Mouse (Mus musculus) heart, embryonic 14.5 days (tissue): ENCODE results near the gene Tmem156. TPM values are rescaled to one million over a fixed set of nuclear protein-coding genes. Genes with fewer than 3 reads are reported as not detected.
A peak's percentile ranks its signal among the peaks of the same experiment; 100 is the strongest.

Experiments used
- ATAC-seq: fragments of 200-750 bp; cut with Nextera tagmentation; 2 replicates; pipeline ENCODE4 v1.8.0; 2017; ENCODE audit warnings: low read depth, moderate TSS enrichment; ENCODE audit not compliant: insufficient number of reproducible peaks, insufficient read depth, low FRiP score
- H3K27ac ChIP-seq, 2 experiments: fragments of 200-500 bp in 1 of 2; fragments of 300-500 bp in 1 of 2; sonication (generic) in 1 of 2; replicated peaks in 1 of 2; 2 replicates each; pipeline ENCODE4 v1.5.1; 2012 to 2014; ENCODE audit warnings: low read depth in 2 of 2, low read length in 2 of 2, control low read depth in 1 of 2, mild to moderate bottlenecking in 1 of 2, mixed read lengths in 1 of 2; ENCODE audit not compliant: control insufficient read depth in 1 of 2, insufficient read depth in 1 of 2
- H3K27me3 ChIP-seq: fragments of 300-500 bp; sonication (generic); 2 replicates; pipeline ENCODE4 v1.6.1; 2014; ENCODE audit warnings: mild to moderate bottlenecking, low read length, control low read depth; ENCODE audit not compliant: control insufficient read depth, insufficient read depth
- H3K36me3 ChIP-seq: fragments of 300-500 bp; sonication (generic); 2 replicates; pipeline ENCODE4 v1.6.1; 2014; ENCODE audit warnings: mild to moderate bottlenecking, control low read depth, low read length, mixed read lengths; ENCODE audit not compliant: control insufficient read depth, insufficient read depth
- H3K4me1 ChIP-seq, 2 experiments: fragments of 200-500 bp in 1 of 2; fragments of 300-500 bp in 1 of 2; sonication (generic) in 1 of 2; 2 replicates each; pipeline ENCODE4 v1.6.1; 2012 to 2014; ENCODE audit warnings: low read length in 2 of 2, control low read depth in 1 of 2, mixed read lengths in 1 of 2; ENCODE audit not compliant: control insufficient read depth in 2 of 2, insufficient read depth in 2 of 2
- H3K4me2 ChIP-seq: fragments of 300-500 bp; sonication (generic); 2 replicates; pipeline ENCODE4 v1.6.1; 2014; ENCODE audit warnings: mild to moderate bottlenecking, low read length
- H3K4me3 ChIP-seq, 2 experiments: fragments of 200-500 bp in 1 of 2; fragments of 300-500 bp in 1 of 2; sonication (generic) in 1 of 2; 2 replicates each; pipeline ENCODE4 v1.5.1; 2012 to 2014; ENCODE audit warnings: low read length in 2 of 2, mild to moderate bottlenecking in 2 of 2, control low read depth in 1 of 2, low read depth in 1 of 2, moderate library complexity in 1 of 2; ENCODE audit not compliant: control insufficient read depth in 1 of 2, insufficient read depth in 1 of 2
- H3K9ac ChIP-seq: fragments of 300-500 bp; sonication (generic); 2 replicates; pipeline ENCODE4 v1.6.1; 2014; ENCODE audit warnings: mild to moderate bottlenecking, low read length
- H3K9me3 ChIP-seq: fragments of 300-500 bp; sonication (generic); 2 replicates; pipeline ENCODE4 v1.6.1; 2016; ENCODE audit warnings: low read length, control low read depth; ENCODE audit not compliant: control insufficient read depth
- WGBS: fragments of 180-500 bp; shearing (Covaris S2); extraction: QIAGEN DNeasy Blood & Tissue Kit; methylation state at CpG from one replicate; pipeline ENCODE4 v1.1.7; 2014; 5-methylcytosine and 5-hydroxymethylcytosine counted together
- polyA plus RNA-seq: library from polyadenylated mRNA; unstranded; fragments of >200 nt; fragmentation: Nextera tagmentation; extraction: Ambion mirVana; gene quantifications from 2 replicates; pipeline ENCODE4 v1.2.1, GENCODE M21; 2014

Gene Tmem156
- polyA plus RNA-seq, 1 experiment from 2014 or later = not detected

- Histone ChIP-seq H3K4me3 (no peak overlapping the region), H3K9me3 (no peaks in the 10 kb centered on the region), H3K4me2 (no peak overlapping the region), H3K27me3 (no peaks in the 10 kb centered on the region), H3K36me3 (no peaks in the 10 kb centered on the region), H3K4me1 (no peaks in the 10 kb centered on the region), H3K9ac (no peak overlapping the region), H3K27ac (no peak overlapping the region)
- no peak for ATAC-seq
- WGBS = 70% methylated on average over 12 of the region's 12 CpGs
These were observed 44.6 kb downstream of the Tmem156 start for GRCm38 (mm10) chr5:65047285-65047855.

GRCm38 (mm10) chr5:65046442-65047284, 45.3 kb downstream of the Tmem156 start:
- Histone ChIP-seq H3K4me2 (no peak overlapping the region), H3K4me3 (no peak overlapping the region), H3K27me3 (no peaks in the 10 kb centered on the region), H3K27ac (no peak overlapping the region), H3K4me1 (no peaks in the 10 kb centered on the region), H3K9ac (no peak overlapping the region), H3K36me3 (no peaks in the 10 kb centered on the region), H3K9me3 (no peaks in the 10 kb centered on the region)
- ATAC-seq = no peak
- WGBS = 63% methylated on average over 12 of the region's 12 CpGs

- Histone ChIP-seq H3K4me3 (no peak overlapping the region), H3K9me3 (no peaks in the 10 kb centered on the region), H3K4me1 (no peaks in the 10 kb centered on the region), H3K27me3 (no peaks in the 10 kb centered on the region), H3K9ac (no peak overlapping the region), H3K27ac (no peak overlapping the region), H3K4me2 (no peak overlapping the region), H3K36me3 (peaks cover 5% of the 10 kb centered on the region)
- no peak for ATAC-seq
- 86% methylated on average over 6 of the region's 6 CpGs for WGBS
These were observed 46.1 kb downstream of the Tmem156 start for GRCm38 (mm10) chr5:65045642-65046370.

- H3K4me3 ChIP-seq = no peak overlapping the region
- no peak overlapping the region for H3K4me2 ChIP-seq
- 72% methylated on average over 11 of the region's 11 CpGs for WGBS
- no peaks in the 10 kb centered on the region for H3K27me3 ChIP-seq
- peaks cover 11% of the 10 kb centered on the region for H3K36me3 ChIP-seq
- H3K9me3 ChIP-seq = no peaks in the 10 kb centered on the region
- ATAC-seq = no peak
- no peak overlapping the region for H3K27ac ChIP-seq
- H3K9ac ChIP-seq = no peak overlapping the region
- H3K4me1 ChIP-seq = peaks cover 3 to 6% of the 10 kb centered on the region in 2 experiments
These were observed 48.5 kb downstream of the Tmem156 start for GRCm38 (mm10) chr5:65043407-65043895.

- Histone ChIP-seq H3K4me3 (no peak overlapping the region), H3K9me3 (no peaks in the 10 kb centered on the region), H3K4me1 (peaks cover 3 to 8% of the 10 kb centered on the region in 2 experiments), H3K4me2 (no peak overlapping the region), H3K36me3 (peaks cover 27% of the 10 kb centered on the region), H3K9ac (no peak overlapping the region), H3K27ac (no peak overlapping the region), H3K27me3 (no peaks in the 10 kb centered on the region)
- WGBS = 65% methylated on average over 5 of the region's 5 CpGs
- ATAC-seq = no peak
These were observed 51.5 kb downstream of the Tmem156 start for GRCm38 (mm10) chr5:65040463-65040862.

GRCm38 (mm10) chr5:65038811-65039571, 52.9 kb downstream of the Tmem156 start:
- Histone ChIP-seq H3K9ac (no peak overlapping the region), H3K9me3 (no peaks in the 10 kb centered on the region), H3K36me3 (peaks cover 41% of the 10 kb centered on the region), H3K27me3 (no peaks in the 10 kb centered on the region), H3K4me3 (no peak overlapping the region), H3K27ac (peak overlapping the region; percentile 47 to 51), H3K4me2 (no peak overlapping the region), H3K4me1 (peaks cover 3 to 8% of the 10 kb centered on the region in 2 experiments)
- WGBS = 65% methylated on average over 11 of the region's 11 CpGs
- no peak for ATAC-seq

- Histone ChIP-seq H3K36me3 (peaks cover 47% of the 10 kb centered on the region), H3K4me1 (peaks cover 3 to 8% of the 10 kb centered on the region in 2 experiments), H3K27me3 (no peaks in the 10 kb centered on the region), H3K27ac (no peak overlapping the region; a peak in 1 of 4 replicates), H3K4me2 (no peak overlapping the region), H3K4me3 (no peak overlapping the region), H3K9me3 (no peaks in the 10 kb centered on the region), H3K9ac (no peak overlapping the region)
- 76% methylated on average over 9 of the region's 9 CpGs for WGBS
- ATAC-seq = no peak
These were observed 53.6 kb downstream of the Tmem156 start for GRCm38 (mm10) chr5:65038305-65038704.
